Mouse (Mus musculus): Measurements from ENCODE around the gene Cfap20.

Gene Cfap20
- long read RNA-seq, experiment 1, transcript Cfap20-201 (6 exons, 1,295 nt): major isoform, 35 of 44 reads
- long read RNA-seq, experiment 1, partial matches to known transcripts: 3 of 44 reads
- long read RNA-seq, experiment 1, other reads (novel, unspliced or antisense): 0 of 44 reads
- long read RNA-seq, experiment 2, transcript Cfap20-201 (6 exons, 1,295 nt): major isoform, 35 of 45 reads
- long read RNA-seq, experiment 2, partial matches to known transcripts: 4 of 45 reads
- long read RNA-seq, experiment 2, other reads (novel, unspliced or antisense): 3 of 45 reads

DNA sequence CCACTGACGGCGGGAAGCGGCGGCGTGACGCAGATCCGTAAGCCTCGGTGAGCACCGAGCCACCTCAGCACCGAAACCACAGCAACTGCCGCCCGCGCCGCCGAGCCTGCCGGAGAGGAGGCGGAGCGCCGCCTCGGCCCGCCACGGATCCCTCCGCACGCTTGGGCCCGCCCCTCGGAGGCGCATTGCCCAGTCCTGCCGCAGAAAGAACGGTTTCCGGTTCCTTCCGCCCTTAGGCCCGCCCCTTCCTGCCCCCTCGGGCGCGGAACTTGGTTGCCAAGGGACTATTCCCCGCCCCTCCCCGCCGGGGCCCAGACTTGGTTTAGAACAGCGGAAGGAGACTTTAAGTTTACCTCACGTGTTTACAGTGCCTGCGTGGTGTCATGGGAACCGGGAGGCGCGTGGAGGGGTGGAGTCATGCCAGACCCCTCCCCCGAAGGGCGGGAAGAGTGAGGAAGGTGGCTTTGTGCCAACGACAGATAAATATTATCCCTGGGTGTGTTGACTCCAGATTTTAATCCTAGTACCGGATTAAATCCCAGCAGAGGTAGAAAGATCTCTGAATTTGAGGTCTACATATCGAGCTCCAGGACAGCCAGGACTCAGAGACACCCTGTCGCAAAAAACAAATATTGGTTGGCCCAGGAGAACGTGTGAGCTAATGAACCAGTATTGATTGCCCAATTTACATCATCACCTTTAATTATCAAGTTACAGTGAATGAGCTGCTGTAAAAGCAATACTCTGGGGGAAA is at the start of gene Cfap20:
Cfap20 (minus strand) TSS at position 184 of the 754 bp plus-strand sequence.
- intact Hi-C loops (cut with DNase I): no loop called here

DNA sequence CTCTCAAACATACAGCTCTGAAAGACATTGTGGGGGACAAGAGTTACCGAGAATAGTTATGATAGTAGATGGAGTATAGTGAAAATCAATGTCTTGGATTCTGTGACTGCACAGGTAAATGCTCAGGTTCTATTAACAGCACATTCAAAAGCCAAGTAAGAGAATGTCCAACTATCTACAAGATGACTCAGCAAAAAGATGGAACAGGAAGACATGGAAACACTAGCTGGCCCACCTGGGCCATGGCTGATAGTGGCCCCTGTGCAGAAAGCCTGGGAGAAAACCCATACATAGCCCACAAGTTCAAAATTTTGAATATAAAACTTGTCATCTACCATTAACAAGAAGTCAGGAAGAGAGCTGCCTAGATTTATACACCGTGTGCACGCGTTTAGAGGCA is 35.3 kb upstream of the Cfap20 start:
- intact Hi-C loops (cut with DNase I): no loop called here

DNA sequence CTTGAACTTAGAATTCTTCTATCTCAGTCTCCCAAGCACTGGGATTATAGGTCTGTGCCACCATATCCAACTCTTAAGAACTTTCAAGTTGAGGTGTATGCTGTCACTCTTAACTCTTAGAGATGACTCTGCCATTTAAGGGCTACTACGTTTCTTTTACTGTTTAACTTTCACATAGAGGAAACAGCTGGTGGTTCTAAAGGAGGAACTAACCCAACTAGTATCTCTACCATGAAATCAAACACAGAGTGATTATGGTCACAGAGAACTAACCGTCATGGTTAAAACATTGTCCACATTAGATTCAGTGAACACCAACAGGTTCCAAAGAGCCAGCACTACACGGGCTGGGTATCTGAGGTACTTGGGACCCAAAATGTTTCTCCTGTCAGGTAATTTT is 34.3 kb upstream of the Cfap20 start:
- intact Hi-C loops (cut with DNase I): no loop called here

DNA sequence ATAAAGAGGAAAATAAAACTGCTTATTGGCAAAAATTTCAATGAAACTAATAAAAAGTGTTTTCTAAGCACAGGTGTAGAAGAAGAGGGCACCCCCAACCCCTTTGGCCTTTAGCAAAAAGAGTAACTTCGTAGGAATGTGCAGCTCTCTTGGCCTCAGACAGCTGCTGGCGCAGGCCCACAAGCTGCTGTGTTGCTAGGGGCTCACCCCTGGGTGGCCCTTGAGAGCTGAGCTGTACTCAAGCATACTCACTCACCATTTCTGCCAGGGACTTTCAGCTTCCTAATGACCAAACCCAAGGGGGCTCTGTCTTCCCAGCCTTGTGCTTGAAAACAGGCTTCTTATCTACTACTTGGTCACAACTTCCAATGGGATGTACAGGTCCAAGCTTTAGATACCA is 31.9 kb upstream of the Cfap20 start:
- intact Hi-C loops (cut with DNase I): no loop called here

DNA sequence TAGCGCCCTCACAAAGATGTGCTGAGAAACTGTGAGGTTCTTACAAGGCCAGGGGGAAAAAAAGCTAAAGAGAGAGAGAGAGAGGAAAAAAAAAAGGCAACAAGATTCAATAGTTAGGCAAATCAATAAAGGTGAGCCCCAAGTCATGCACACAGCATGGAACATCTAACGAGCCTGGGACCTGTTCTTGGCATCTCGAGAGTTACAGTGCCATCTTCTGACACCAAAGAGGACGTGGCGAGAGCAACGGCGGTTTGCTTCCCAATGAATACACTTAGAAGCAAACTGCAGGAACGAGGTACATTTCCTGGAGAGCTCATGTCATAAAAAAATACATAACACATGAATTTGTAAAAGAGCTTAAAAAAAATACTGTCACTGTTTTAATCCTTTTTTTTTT is 17.8 kb upstream of the Cfap20 start:
- intact Hi-C loops (cut with DNase I): no loop called here

DNA sequence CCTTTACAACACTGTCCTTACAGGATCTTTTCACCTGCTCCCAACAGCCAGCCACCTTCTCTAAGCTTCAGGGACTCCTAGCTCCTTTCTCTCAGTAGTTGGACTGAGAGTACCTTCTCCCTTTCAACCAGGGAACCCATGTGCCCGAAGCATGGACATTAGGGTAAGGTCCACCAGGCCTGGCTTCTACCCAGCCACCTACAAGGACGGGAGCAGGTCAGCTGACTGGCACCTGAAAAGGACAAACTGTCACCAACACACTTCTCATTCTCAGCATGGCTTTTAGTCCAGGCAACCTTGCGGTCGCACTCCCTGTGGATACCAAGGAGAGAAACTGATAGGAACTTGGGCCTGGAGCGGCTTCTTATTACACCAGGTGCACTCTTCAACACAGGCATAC is 15.6 kb upstream of the Cfap20 start:
- intact Hi-C loops (cut with DNase I): no loop called here

DNA sequence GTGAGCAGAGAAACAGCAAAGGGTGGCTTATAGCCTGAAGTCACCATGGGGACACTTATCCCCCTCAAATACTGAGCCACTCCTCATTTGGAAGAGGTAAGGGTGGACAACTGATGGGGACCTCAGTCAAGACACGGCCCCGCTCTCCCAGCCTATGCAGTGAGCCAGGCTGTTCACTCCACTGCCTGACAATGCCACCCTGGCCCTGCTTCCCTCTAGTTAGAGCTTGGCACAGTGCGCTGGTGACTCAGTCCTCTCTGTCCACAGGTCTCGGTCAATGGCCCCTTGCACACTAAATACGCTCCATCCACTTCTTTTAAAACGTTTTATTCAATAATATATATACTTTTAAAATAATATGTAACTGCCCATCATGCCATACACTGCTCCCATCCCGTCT is 13.0 kb upstream of the Cfap20 start:
- intact Hi-C loops (cut with DNase I): no loop called here

DNA sequence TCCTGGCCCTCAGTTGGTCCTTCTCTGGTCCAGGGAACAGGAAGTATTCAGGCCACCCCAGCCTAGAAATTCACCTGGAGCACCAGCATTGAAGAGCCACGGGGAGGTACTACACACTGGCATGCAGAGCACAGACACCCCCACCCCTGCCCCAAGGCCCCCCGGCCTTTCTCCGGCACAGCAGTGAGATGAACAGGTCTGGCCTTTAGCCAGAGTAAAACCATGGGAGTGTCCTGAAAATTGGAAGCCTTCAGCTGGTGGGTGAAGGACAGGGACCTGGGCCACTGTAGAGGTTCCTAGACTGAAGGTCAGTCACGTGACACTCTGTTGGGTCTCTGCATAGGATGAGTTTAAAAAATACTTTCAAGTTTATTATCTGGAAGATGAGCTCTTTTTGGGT is 10.4 kb upstream of the Cfap20 start:
- intact Hi-C loops (cut with DNase I): no loop called here

DNA sequence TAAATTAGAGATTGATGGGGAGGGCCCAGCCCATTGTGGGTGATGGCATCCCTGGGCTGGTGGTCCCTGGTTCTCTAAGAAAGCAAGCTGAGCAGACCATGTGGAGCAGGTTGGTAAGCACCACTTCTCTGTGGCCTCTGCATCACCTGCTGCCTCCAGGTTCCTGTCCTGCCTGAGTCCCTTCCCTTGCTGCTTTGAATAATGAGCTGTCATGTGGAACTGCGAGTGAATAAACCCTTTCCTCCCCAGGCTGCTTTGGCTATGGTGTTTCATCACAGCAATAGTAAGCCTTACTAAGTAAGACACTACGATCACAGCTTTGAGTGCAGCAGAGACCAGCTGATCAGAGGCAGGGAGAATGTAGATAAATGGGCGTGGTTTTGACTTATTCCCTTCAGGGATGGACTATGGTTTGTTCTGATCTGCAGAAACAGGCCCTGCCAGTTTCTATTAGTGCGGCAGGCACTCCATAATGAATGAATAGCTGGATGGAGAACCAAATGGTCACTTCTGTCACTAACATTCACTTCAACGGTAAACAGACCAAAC is 6.9 kb upstream of the Cfap20 start:
- intact Hi-C loops (cut with DNase I): no loop called here

DNA sequence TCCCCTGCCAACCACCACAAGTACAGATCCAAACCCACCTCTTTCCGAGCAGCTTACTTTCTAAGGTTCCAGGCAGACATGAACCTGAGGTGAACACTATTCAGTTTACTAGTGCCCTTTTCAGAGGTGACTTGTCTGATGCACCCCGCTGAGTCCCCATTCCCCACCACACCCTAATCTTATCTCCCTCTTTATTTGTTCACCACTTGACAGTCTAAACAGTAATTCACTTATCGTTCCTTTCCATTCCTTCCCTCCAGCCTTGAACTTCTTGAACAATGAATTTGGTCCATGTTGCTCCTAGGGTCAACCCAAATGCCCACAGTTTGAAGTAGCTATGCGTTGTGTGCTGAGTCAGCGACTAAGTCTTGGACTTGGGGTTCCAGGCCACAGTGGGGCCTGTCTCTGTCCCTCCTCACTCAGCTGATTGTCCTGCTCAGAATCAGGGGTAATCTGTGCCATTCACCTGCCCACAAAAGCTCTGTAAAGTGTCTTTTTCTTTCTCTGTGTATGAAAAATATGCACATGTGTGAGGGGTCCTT is 5.6 kb upstream of the Cfap20 start:
- intact Hi-C loops (cut with DNase I): no loop called here

DNA sequence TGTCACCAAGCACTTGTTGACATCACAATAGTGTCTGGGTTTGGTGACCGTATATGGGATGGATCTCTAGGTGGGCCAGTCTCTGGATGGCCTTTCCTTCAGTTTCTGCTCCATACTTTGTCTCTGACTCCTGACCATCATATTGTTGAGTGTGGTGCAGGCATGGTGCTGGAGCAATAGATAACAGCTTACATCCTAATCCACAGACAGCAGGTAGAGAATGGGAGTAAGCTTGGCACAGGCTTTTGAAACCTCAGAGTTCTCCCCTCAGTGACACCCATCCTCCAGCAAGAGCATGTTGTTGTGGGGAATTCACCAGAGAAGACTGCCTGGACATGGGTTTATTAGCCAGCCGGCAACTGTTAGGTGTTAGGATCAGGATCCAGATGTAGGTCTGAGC is 4.8 kb upstream of the Cfap20 start:
- intact Hi-C loops (cut with DNase I): no loop called here

DNA sequence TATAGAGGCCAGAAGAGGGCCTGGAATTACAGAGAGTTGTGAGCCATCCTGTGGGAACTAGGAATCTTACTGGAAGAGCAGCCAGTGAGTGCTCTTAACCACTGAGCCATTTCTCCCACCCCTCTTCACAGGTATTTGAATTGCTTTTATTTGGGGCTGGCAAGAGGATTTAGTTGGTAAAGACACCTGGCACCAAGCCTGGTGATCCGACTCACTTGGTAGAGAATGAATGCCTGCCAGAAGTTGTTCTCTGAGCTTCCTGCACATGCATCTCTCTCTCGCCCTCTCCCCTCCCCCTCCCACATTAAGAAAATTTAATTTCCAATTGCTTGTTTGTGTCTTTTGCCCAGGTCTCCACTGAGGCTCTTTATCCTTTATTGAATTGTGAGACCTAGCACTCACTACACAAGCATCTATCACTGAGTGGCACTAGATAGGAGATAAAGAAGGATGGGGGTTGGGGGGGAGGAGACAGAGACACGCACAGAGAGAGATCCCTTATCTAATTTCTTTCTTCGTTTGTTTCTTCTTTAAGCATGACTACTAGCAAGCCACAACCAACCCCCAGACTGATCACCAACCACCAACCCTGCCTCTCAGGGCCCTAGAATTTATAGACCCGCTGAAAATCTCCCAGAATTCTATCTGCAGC is 2.8 kb upstream of the Cfap20 start:
- intact Hi-C loops (cut with DNase I): no loop called here

DNA sequence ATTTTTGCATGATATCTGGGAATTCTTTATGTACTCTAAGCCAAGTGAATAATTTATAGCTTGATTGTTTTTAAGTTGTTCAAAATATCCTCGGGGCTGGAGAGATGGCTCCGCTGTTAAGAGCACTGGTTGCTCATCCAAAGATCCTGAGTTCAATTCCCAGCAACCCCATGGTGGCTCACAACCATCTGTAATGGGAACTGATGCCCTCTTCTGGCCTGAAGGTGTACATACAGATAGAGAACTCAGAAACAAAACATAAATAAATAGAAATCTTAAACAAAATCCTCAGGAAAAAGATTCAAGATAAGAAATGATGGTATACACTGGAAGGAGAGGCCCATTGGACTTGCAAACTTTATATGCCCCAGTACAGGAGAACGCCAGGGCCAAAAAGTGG is 1.3 kb upstream of the Cfap20 start:
- intact Hi-C loops (cut with DNase I): no loop called here

DNA sequence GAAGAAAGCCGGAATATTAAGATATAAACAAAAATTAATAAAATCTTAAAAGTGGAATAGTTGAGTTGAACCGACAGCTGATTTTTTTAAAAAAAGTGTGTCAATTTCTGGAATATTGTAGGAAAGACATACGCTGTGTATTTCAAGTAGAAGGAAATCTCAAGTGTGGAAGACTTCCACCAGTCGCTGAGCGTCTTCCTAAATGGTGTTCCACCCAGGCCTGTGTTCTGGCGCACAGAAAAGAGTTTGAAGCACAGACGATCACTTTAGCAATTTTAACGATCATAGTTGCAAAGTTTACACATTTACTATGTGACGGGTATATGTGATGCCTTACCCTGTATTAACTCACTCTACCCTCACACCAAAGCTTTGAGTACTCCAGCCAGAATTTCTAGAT is 802 bp upstream of the Cfap20 start:
- intact Hi-C loops (cut with DNase I): no loop called here

DNA sequence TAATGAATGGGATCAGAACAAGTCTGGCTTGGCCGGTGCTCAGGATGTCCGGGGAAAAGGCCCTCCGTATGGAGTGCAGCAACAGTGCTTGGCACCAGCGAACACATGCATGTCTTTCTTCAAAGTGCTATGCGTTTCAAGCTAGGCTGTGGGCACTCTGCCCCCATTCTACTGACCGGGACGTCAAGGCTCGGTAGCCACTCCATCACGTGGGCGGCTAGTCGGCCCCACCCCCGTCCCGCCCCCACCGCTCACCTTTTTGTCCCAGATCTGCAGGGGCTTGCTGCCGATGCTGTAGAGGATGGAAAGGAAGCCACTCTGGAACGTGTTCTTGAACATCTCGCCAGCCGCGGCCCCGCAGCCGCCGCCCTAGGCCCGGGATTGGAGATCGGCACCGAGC is 436 bp downstream of the Cfap20 start:
- intact Hi-C loops (cut with DNase I): no loop called here

DNA sequence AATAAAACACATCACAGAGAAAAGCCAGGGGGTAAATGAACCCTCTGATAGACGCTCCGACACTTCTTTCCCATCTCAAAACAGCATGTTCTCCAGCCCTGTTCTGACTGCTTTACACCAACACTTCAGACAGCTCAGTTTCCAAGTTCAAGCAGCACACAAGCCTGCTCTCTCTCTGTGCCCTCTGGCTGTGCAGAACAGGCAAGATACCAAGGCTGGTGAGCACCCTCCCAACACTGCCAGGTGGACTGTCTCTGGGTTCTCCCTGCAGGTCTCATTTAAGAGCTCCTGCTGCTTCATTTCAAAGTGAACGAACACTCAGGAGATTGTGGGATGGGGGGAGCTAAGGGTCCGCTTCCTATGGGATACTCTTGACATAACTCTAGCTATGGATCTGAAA is 1.5 kb downstream of the Cfap20 start:
- intact Hi-C loops (cut with DNase I): no loop called here

DNA sequence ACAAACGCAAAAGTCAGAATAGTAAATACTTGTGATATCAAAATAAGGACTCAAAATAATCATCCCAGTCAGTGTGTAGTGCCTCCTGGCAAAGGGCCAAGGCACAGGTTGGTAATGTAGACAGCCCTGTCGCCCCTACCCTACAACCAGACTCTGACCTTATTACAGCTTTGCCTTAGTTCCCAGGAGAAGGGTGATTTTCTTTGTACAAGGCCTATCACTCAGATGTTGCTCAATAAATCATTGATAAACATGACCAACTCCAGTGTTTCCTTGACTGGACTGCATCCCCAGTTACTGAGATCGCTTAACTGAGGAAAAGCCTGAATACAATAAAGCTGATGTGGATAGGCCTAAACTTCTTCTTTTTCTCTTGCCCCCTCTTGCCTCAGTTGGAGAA is 2.2 kb downstream of the Cfap20 start:
- intact Hi-C loops (cut with DNase I): no loop called here

DNA sequence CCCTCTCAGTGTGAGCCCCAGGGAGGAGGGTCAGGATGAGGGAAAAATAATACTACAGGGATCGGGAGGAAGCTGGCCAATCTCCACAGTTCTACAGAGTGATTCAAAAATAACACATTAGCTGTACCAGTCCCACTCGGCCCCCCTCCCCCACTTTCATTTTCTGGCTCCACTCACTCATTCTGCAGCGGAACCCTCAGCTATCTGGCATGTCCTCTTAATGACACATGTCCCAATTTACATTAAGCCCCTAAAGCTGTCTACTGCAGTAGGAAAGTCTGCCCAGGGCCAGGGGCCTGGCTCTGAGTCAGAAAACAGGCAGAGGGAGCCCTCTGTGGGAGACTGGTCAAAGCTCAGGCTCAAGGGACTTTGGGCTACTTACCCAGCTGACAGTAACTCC is 4.7 kb downstream of the Cfap20 start:
- intact Hi-C loops (cut with DNase I): loop anchor here (5.0 kb wide), 1 partner anchor 83 kb away; no protein-coding TSS in a partner anchor

DNA sequence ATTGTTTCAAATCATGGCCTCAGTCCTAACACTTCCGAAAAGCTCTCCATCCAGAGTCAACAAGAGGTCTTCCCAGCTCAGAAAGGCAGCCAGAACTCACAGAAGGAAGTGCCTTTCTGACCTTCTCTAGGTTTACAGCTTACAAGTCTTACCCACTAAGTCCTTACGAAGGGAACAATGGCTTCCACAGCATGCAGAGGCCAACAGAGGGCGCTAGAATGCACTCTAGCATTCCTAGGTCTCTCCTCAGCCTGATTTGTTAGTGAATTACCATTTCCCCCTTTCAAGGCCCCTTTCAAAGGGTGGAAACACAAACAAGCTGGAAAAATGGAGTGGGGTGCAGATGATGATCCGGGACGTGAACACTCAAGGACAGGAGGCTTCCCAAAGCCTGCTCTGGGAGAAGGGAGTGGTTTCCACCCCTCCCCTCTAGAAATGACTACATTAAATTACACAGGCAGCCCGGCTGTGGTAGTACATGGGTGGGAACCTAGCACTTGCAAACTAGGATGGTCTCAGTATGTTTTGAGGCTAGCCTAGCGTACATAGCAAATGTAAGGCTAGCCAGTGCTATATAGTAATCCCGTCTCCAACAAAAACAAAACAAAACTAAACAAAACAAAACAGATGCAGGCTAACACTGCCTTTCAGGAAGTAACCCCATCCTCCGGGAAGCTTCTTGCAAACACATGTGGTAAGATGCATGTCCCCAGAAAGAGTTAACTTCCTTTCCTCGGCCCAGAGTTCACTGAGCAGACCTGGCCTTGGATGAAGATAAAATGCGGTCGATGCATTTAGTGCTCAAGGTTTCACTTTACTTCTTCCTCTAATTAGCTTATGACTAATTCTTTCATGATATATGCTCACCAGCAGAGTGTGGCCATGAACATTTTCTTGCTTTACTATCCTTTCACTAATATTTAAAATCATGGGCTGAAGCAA is 6.8 kb downstream of the Cfap20 start:
- intact Hi-C loops (cut with DNase I): loop anchor here (5.0 kb wide), 1 partner anchor 81 kb away; no protein-coding TSS in a partner anchor

DNA sequence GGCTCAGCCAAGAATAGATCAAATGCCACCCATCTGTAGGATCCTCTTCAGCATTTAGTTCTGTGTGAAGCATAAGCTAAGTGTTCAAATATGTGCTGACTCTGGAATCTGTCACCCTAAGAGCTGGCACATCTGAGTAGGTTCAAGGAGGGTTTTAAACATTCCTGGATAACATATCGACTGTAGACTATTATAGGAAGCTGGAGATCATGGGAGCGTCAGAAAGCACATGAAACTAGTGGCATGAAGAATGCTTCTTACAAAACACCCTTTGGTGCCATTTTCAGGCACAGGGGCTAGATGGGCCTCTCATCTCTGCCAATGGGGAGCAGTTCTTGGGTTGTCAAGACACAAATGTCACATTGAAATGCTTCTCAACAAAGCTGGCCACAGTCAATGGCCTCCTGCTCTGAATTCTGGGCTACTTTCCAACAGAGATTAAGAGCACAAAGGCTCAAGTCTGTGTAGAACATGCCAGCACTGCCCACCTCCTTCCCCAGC is 7.8 kb downstream of the Cfap20 start:
- intact Hi-C loops (cut with DNase I): loop anchor here (5.0 kb wide), 1 partner anchor 80 kb away; no protein-coding TSS in a partner anchor
